Mouse (Mus musculus): ENCODE measurements around the gene Clec12b.

GRCm38 (mm10) chr6:129344408-129344807 is 41.3 kb downstream of the Clec12b start:
- TF ChIP-seq CTCF (IDR thresholded peaks at IDR 0.05; ENCODE audit: low read depth), result no peak
- TF ChIP-seq EP300 (IDR thresholded peaks at IDR 0.05; ENCODE audit: low read depth), result no peak

Data from liver, embryonic 14.5 days (tissue).